In the genomic region with DNA sequence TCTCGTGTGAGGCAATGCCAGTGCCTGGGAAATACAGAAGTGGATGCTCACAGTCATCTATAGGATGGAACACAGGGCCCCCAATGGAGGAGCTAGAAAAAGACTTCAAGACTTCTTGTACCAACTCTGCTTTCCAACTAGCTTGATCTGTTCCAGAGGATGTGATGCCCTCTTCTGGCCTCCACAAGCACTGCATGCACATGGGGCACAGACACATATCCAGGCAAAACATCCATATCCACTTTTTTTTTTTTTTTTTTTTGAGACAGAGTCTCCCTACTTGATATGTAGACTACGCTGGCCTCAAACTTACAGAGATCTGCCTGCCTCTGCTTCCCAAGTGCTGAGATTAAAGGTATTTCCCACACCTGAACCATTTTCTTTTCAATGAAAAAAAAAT, we compare ENCODE assay signal across 11 mouse cellular contexts. TPM values are rescaled to one million over a fixed set of nuclear protein-coding genes. Genes with fewer than 3 reads are reported as not detected.
DNase-seq lines count a peak whose midpoint lies in the region; ATAC-seq and TF ChIP-seq lines count a peak whose summit lies in the region.
"Had no signal": no experiment of that assay in that cellular context is flagged by ENCODE, and none has a peak within 500 bp of the region (broad histone marks: within the 10 kb centered on the region; RNA-seq: fewer than 3 reads in every experiment).

No protein-coding gene starts in this region.

- dilution Hi-C loops in CH12.LX (cut with MboI; ENCODE audit: extremely low pct_ligation_motif_present, extremely low pct_unique_long_range_greater_than_20kb, low sequenced_read_pairs) = no loop called here

- no peaks in the 10 kb centered on the region for H3K27me3 ChIP-seq in CH12.LX (replicated peaks)
- no peaks in the 10 kb centered on the region for H3K27me3 ChIP-seq in hindbrain, embryonic 12.5 days

- DNase-seq in kidney, postnatal 10 days = peak; percentile 13
- DNase-seq in kidney, postnatal 14 days = no peak
- DNase-seq in CH12.LX (ENCODE audit: extremely low read depth) (peak; percentile 46), NIH3T3 (ENCODE audit: low read depth) (peak; percentile 41)
- DNase-seq in kidney, postnatal 36 days = peak; percentile 12 to 52
- no peak for DNase-seq in cerebellum, postnatal 36 days
- no peak for DNase-seq in embryo, embryonic 10.5 days (ENCODE audit: low spot score)
- DNase-seq: cerebellum, adult 8-10 months; gastrocnemius, postnatal 10 days had no signal

- no peak for ATAC-seq in hindbrain, embryonic 12.5 days (ENCODE audit: low FRiP score)

- in situ Hi-C loops in CH12.LX (cut with MboI; ENCODE audit: low pct_ligation_motif_present, low pct_unique_long_range_greater_than_20kb, low sequenced_read_pairs) = no loop called here

- no peak overlapping the region for H3K4me3 ChIP-seq in CH12.LX (replicated peaks in 1 of 3; ENCODE audit: low read depth in 2 of 3, low read length in 2 of 3, poor library complexity in 1 of 3)
- H3K4me3 ChIP-seq in hindbrain, embryonic 12.5 days = no peak overlapping the region
- H3K4me3 ChIP-seq: hindbrain, embryonic 10.5 days had no signal

- 83% methylated on average over 2 of the region's 2 CpGs for WGBS in hindbrain, embryonic 12.5 days

- TF ChIP-seq EP300 in CH12.LX (IDR thresholded peaks at IDR 0.05; ENCODE audit: low read length) = no peak

- no peaks in the 10 kb centered on the region for H3K9me3 ChIP-seq in CH12.LX (replicated peaks; ENCODE audit: low read length)
- no peaks in the 10 kb centered on the region for H3K9me3 ChIP-seq in hindbrain, embryonic 12.5 days (replicated peaks)
- H3K9me3 ChIP-seq: hindbrain, embryonic 10.5 days had no signal

- H3K79me2 ChIP-seq in CH12.LX (replicated peaks; ENCODE audit: control insufficient read depth, extremely low read depth, insufficient read depth, poor library complexity, severe bottlenecking) = no peaks in the 10 kb centered on the region

- peak; percentile 40 for TF ChIP-seq RAD21 in CH12.LX (IDR thresholded peaks at IDR 0.05; ENCODE audit: low read depth, low read length)

- no peak for TF ChIP-seq POLR2A in CH12.LX (IDR thresholded peaks at IDR 0.05; ENCODE audit: low read depth, low read length)

- no peak overlapping the region for H3K4me2 ChIP-seq in CH12.LX (ENCODE audit: insufficient read depth, low read depth, poor library complexity, severe bottlenecking)
- no peak overlapping the region for H3K4me2 ChIP-seq in hindbrain, embryonic 12.5 days (replicated peaks)

- H3K36me3 ChIP-seq in CH12.LX (replicated peaks in 1 of 2; ENCODE audit: control insufficient read depth in 1 of 2, insufficient read depth in 1 of 2, low read length in 1 of 2) = no peaks in the 10 kb centered on the region
- no peaks in the 10 kb centered on the region for H3K36me3 ChIP-seq in hindbrain, embryonic 12.5 days
- H3K36me3 ChIP-seq: hindbrain, embryonic 10.5 days had no signal

- no peaks in the 10 kb centered on the region for H3K4me1 ChIP-seq in CH12.LX (ENCODE audit: control insufficient read depth in 1 of 2, insufficient read depth in 2 of 2)
- H3K4me1 ChIP-seq in hindbrain, embryonic 12.5 days = no peaks in the 10 kb centered on the region
- H3K4me1 ChIP-seq: hindbrain, embryonic 10.5 days had no signal

- H3K27ac ChIP-seq in CH12.LX (ENCODE audit: insufficient read depth, low read depth) = no peak overlapping the region
- no peak overlapping the region for H3K27ac ChIP-seq in hindbrain, embryonic 12.5 days
- H3K27ac ChIP-seq: hindbrain, embryonic 10.5 days had no signal

- TF ChIP-seq CTCF in CH12.LX (conservative IDR thresholded peaks at IDR 0.05 in 1 of 2, IDR thresholded peaks at IDR 0.05 in 1 of 2; ENCODE audit: low read depth in 2 of 2, low read length in 2 of 2) = peak; percentile 16 to 65; a peak in 2 of 4 replicates

- H3K9ac ChIP-seq in CH12.LX (ENCODE audit: insufficient read depth, low read depth) = no peak overlapping the region
- H3K9ac ChIP-seq in hindbrain, embryonic 12.5 days = no peak overlapping the region

TF ChIP-seq in CH12.LX, 34 proteins besides CTCF, POLR2A, EP300 and RAD21:
- no peak for TF ChIP-seq USF1 (IDR thresholded peaks at IDR 0.05; ENCODE audit: low read depth, low read length)
- TF ChIP-seq GABPA (IDR thresholded peaks at IDR 0.05; ENCODE audit: insufficient replicate concordance, low read depth, low read length) = no peak
- TF ChIP-seq MEF2A (IDR thresholded peaks at IDR 0.05; ENCODE audit: borderline replicate concordance, low read depth, low read length) = no peak
- peak; percentile 37; the same call in 1 of the 2 replicates for TF ChIP-seq ZNF384 (IDR thresholded peaks at IDR 0.05; ENCODE audit: low read depth, low read length)
- TF ChIP-seq SMC3 (IDR thresholded peaks at IDR 0.05; ENCODE audit: low read depth, low read length) = peak; percentile 53
- no peak for TF ChIP-seq MAZ (IDR thresholded peaks at IDR 0.05; ENCODE audit: low read depth, low read length)
- no peak for TF ChIP-seq MAX (IDR thresholded peaks at IDR 0.05; ENCODE audit: low read length)

RNA-seq across cellular contexts. Expression of a gene that starts 32.0 kb away (rescaled TPM):
- 15.0 and 16.1 TPM in 2 replicates for total RNA-seq in CH12.LX (2012; rRNA removed)
- total RNA-seq in CH12.LX (2014; rRNA removed) = 12.8 and 14.1 TPM in 2 replicates
- 6.8 and 7.1 TPM in 2 replicates for polyA plus RNA-seq in CH12.LX (2012; ENCODE audit: insufficient read length, low read depth)
- polyA plus RNA-seq in hindbrain, embryonic 12.5 days (2016; fragmentation: Nextera tagmentation; extraction: Ambion mirVana) = 7.3 and 8.8 TPM in 2 replicates

RNA-seq across cellular contexts. Expression of a gene that starts 41.4 kb away (rescaled TPM):
- total RNA-seq in CH12.LX (2012; rRNA removed) (34.9 and 35.8 TPM in 2 replicates), CH12.LX (2014; rRNA removed) (52.8 and 65.5 TPM in 2 replicates)
- polyA plus RNA-seq in CH12.LX (2012; ENCODE audit: insufficient read length, low read depth) = 38.2 and 38.4 TPM in 2 replicates
- 45.5 and 47.0 TPM in 2 replicates for polyA plus RNA-seq in hindbrain, embryonic 12.5 days (2016; fragmentation: Nextera tagmentation; extraction: Ambion mirVana)

Comparison
In these comparisons a context has a peak if more than half of its experiments do, and no peak if none do; other contexts are left out.
1. DNase-seq: peak in kidney, postnatal 10 days (single experiment), CH12.LX (single experiment), NIH3T3 (single experiment) and kidney, postnatal 36 days (2 of 2); none in kidney, postnatal 14 days (single experiment), cerebellum, postnatal 36 days (0 of 2) and embryo, embryonic 10.5 days (single experiment).